Mouse (Mus musculus): ENCODE results near the gene Prnp.

The Prnp gene

DNA sequence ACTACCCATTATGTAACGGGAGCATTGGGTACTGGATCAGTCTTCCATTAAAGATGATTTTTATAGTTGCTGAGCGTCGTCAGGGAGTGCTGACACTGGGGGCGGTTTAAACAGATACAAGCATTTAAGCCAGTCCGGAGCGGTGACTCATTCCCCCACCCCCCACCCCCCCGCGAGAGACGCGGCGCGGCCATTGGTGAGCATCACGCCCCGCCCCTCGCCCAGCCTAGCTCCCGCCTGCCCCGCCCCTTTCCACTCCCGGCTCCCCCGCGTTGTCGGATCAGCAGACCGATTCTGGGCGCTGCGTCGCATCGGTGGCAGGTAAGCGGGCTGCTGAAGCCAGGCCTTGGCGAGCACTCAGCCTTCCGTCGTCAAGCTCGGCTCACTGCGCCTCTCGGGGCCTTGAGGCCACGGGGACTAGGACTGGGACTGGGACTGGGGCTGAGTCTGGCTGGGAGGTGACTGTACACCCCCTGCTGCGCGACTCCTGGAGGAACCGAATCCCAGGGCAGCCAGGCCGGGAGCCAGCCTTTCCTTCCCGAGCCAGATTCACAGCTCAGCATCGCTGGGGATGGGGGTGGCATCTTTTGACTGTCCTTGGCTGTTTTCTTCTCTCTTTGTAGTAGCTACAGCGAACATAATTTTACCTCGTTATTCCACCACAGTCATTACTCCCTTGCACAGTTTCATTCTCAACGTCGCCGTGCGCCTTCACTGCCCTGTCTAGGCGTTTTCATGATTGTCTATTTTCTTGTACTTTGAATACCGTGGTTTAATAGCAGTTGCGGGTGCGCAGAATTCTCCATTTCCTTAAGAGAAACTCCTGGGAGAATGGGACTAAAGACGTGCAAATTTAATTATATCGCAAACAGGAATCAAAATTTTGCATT is at the start of gene Prnp, which contains the start of gene Prn:
Gene Prnp, plus strand, starts transcription at position 246 of the 890 bp plus-strand sequence.
Gene Prn, plus strand, starts transcription at position 275 of the 890 bp plus-strand sequence.
- in situ Hi-C loops (cut with MboI, MseI), result no loop called here

DNA sequence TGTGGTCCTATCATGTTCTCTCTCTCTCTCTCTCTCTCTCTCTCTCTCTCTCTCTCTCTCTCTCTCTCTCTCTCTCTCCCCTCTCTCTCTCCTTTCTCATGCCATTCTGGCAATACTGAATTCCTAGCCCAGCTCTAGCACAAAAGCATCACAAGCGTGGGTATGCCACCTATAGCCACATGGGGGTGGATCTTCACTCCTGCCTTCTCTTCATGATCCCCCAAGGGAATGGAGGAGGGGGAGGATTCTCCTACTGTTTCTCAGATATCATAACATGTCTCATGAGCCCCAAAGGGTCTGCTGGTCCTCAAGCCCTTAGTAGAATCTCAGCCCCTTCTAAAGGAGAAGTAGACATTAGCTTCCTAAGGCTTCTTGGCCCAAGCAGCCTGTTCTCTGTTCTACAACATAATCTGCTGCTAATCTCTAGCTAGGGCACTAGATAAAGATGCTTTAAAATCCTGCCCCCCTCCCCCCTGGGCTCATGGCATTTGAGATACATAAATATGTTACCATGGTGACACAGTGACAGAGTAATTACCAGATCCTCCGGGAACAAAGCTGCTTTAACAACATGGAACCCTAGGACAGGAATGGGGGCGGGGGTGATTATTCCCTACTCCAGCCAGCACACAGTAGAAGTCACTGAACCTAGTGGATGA is 47.0 kb upstream of the Prnp start:
- in situ Hi-C loops (cut with MboI, MseI), result no loop called here

DNA sequence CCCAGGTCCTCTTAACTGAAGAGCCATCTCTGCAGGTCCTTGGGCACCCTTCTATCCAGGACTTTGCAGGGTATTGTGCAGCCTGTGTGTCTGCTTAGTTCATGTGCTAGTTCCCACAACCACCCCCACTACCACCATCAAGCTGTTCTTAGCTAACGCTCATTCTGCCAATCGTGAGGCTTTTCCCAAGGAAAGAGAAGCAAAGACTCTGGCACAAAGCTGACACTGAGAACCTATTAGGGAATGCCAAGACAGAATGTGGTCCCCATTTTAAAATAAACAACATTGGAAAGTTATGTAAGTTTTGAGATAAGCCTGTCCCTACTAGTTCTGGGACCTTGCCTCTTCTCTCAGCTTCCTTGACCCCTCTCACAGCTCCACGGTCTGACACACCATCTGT is 46.3 kb upstream of the Prnp start:
- in situ Hi-C loops (cut with MboI, MseI), result no loop called here

DNA sequence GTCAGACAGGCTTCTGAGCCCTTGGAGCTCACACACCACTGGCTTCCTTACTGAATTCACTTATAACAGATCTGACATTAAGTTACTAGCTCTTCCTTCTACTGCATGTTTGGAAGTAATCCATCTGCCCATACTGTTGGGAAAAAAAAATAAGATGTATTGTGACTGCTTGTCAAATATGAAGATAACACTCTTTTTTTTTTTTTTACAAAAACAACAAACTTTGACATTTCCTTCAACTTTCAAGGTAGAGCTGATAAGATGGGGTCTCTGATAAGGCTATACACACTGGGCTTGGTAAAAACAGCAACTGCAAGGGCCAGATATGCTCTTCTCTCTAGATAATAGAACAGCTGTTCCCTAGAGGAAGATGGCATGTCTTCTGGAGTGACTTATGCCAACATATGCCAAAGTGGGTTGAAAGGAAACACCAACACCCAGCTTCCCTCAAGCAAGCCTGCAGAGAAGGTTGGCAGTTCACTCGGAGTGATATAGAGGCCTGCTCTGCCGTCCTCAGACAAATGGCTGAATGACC is 45.4 kb upstream of the Prnp start:
- in situ Hi-C loops (cut with MboI, MseI), result no loop called here

DNA sequence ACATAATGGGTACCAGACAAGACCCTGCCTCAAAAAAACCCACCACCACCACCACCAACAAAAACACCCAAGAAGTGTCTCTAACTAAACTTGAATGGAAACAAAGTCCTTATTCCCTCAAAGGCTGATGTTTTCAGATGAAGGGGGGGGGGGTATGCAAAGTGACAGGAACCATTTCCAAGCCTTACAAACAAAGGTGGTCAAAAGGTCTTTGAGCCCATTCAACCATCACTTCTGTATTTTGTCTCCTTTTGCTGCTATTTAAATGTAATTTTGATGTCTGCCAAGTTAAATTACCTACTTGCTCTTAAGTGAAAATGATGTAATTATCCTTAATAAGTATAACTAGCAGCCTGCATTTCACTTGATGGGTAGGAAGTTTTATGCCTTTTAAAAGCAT is 43.1 kb upstream of the Prnp start:
- in situ Hi-C loops (cut with MboI, MseI), result no loop called here

DNA sequence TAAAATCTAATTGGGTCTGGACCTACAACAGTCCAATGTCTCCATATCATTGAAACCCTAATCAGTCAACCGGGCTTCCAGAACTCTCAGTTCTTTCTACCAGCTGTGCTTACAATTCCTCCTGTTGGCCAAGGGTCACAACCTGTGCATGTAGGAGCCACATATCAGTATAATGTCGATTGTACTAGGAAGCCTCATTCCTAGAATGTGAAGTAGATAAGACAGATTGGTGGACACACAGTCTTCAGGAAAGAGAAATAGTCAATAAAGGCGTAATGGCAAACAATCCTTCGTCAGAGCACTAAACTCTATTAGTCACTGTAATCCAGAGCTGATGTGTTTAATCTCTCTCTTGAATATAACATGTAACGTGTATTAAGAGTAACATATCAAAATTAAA is 40.7 kb upstream of the Prnp start:
- in situ Hi-C loops (cut with MboI, MseI), result no loop called here

DNA sequence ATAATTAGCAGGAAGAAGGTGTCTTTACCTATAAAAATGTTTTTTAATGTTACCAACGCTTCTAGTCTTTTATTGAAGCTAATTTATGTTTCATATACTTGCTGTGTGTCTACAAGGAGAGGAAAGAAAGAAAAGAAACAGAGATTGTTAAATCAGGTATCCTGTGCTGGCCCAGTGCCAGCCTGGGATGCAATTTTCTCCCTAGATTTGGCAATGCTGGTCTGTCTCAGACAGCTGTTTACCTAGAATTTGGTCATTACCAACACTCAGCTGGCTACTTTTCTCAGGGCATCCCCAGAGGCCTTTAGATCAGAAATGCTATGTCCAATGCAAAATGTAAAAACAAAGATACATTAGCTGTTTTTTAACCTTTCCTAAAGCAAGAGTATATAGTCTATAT is 36.4 kb upstream of the Prnp start:
- in situ Hi-C loops (cut with MboI, MseI), result no loop called here

DNA sequence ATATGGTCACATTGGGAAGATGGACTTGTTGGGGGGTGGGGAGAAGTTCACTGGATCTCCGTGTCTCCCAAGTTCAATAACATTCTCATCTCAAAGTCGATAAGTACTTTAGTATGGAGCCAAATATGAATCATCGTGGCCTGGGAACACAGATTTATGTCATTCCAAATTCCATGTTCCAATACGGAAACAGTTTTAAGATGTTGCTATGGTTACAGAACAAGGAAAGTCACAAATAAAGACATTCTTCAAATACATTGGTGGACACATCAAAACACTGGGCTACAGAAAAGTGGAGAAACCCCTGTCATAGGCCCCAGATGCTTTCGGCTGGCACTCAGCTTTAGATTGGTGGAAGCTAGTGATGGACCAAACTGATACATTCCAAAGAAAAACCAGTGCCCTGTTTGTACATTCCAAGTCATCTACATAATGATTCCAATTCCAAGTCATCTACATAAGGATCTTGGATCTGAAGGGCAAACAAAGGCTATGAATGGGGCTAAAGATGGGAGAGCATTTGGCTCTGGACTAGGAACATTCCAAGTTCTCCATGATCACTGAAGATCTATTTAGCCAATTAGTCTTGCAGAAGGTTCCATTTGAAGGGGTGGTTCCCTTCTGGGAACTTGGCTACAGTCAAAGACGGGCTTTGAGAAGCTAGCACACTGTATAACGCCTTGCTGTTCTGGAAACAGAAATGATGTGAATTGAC is 33.0 kb upstream of the Prnp start:
- in situ Hi-C loops (cut with MboI, MseI), result no loop called here

DNA sequence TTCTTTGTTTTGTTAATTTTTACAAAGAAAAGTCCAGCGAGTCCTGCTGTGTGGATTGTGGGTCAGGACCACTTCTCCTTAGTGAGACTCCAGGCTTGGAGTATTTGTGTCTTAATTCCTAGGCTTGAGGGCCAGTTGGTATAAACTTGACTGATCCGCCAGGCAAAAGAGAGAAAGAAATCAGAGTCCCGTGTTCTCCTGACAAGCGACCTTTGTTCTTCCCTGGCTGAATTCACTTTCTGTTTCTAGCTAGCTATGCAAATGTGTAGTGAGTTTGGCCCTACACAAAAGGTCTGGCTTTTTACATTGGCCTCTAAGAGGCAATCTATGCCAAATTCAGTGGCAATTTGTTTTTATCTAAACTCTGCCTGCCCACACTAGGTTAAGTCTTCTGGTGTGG is 28.0 kb upstream of the Prnp start:
- in situ Hi-C loops (cut with MboI, MseI), result no loop called here

DNA sequence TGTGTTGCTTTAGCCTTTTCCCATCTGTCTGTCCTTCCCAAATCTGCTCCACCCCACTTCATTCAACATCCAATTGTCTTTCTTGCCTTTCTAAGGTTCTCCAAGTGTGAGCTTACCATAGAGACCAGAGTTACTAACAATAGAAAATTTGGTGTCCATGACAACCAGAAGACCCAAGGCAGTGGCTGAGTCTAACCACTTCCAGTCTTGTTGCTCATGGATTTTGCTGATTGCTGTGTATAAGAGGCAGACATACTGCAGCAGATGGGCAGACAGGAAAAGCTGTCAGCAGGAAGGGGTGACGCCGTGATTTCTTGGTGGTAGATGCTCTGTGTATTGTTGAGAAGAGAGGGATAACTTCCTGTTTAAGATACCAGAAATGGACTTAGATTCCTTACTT is 26.6 kb upstream of the Prnp start:
- in situ Hi-C loops (cut with MboI, MseI), result no loop called here

DNA sequence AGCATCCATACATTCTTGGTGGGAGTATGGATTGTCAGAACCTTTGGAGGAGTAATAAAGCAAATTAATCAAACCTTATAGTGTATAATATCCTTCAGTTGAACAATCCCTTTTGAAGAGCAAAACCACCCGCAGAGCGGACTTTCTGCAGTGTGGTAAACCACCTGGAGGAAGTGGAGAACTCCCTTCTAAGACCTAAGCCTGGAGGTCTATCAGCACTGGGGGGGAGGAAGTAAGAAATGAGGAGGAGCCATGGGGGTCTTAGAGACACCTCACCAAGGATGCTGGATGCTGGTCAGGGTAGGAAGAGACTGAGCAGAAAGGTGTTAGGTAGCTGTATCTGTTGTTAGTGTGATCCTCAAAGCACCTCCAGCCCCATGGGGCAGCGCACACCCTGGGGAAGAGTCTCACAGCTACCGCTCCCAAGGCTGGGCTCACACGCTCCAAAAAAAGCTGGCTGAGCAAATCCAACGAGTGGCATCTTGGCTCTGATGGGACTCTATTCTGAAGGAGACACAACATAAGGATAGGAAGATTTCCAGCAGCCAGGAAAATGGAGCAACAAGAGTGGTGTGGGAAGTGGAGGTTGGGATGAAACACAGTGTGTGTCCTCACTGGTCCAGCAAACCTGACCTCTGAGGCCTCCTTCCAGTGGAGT is 23.1 kb upstream of the Prnp start:
- in situ Hi-C loops (cut with MboI, MseI), result no loop called here

DNA sequence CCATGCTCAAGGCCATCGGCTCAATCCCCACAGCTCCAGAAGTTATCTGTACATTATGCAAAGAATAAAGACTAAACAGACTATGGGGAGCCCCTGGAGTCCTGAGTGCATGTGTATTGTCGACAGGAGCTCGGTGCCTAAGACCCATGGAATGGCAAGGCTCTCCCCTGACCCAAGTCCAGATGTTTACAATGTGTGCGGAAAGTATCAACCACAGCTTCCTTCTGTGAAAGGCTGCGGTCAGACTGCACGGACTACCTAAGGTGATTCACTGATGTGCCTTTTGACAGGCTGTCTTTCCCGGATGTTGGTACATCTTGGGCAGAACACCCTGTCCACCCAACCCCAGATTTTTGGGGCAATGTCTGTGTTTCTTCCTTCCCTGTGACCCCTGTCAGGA is 21.5 kb upstream of the Prnp start:
- in situ Hi-C loops (cut with MboI, MseI), result no loop called here

DNA sequence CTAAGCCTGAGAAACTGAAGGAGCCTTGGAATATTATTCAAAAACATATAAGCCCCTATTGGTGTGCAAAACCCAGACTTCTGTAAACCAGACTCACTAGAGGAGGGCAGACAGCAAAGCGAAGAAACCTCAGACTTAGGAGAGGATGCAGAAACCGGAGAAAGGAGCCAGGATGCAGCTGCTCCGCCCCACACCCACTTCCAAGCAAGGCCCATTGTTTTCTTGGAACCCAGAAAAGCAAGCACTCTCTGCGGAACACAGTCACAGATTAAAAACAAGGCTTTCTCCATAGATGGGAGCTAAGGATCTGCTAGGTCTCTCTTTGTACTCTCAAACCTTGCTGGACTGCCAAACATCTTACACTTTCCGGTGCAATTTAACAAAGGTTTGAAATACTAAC is 17.2 kb upstream of the Prnp start:
- in situ Hi-C loops (cut with MboI, MseI), result no loop called here

DNA sequence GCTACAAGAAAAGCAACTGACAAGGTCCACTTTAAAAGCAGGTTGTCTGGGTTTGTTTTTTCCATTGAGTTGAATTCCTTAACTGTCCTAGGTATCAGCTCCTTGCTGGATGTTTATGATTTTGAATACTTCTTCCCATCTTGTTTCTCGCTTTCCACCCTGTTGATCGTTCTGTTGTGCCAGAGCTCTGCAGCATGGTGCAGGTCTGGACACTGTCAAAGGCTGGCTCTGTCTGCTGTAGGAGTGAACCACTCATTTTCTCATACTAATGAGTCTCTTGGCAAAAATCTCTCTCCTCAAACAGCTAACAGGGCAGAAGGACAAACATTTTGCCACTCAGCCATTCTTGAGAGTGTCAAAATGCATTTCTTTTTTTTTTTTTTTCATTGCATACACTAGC is 14.6 kb upstream of the Prnp start:
- in situ Hi-C loops (cut with MboI, MseI), result no loop called here

DNA sequence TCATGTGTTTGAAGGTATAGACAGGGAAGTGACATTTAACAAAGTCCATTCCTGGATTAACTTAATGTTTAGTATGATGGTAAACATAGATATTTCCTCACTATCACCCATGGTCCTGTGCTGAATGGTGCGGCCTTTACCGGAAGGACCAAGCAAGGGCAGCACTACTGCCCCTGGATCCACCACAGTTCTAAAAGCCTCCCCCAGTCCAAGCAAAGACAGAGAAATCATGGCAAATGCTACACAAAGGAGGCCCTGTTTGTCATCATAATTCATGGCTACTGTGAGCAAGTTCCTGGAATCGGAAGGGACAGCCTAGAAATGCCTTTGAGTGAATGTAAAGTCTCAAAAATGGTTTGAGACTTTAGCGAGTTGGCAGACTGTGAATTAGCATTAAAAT is 13.7 kb upstream of the Prnp start:
- in situ Hi-C loops (cut with MboI, MseI), result no loop called here

DNA sequence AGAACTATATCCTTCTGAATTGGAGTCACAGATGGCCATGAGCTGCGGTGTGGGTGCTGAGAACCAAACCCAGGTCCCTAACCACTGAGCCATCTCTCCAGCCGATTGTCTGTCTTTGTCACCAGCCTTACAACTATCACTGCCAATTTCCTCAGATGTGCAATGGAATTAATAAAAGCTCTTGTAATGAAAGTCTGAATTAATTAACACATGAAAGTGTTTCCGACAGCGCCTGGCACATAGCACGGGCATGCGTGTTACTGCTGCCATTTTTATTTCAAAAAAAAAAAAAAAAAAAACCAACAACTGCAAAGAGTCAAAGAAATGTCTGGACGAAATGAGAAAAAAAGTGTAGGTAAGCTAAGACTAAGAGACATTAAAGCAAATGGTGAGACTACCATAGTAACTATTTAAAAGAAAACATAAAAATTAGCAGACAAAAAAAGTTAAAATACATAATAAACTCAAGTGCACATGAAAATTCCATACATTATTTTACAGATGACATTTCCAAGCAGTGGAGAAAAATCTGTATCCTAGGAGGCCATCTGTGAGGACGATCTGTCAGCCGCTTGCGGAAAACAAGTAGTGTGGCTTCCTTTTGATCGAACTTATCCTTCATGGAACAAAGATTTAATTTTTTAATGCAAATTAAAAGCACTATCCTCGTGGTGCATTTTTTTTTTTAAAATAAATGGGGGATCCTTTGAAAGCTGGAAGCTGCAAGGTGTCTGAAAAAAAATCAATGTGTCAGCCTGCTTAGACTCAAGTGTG is 12.2 kb upstream of the Prnp start:
- in situ Hi-C loops (cut with MboI, MseI), result no loop called here

DNA sequence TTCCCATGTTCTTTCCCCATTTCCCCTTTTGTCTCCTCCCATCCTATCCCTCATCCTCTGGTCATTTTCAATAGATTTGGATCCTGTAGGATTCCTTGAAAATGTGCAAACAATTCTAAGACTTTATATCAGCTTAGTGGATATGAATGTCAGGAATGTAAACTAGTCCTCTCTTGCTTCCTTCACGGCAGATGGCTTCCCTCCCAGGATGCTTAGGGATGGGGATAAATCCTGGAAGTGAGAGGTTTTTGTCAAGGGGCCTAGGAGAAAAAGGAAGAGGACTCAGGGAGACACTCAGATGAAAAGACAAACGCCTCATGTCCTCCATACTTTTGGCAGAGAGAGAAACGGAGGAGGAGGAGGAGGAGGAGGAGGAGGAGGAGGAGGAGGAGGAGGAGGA is 7.3 kb upstream of the Prnp start:
- in situ Hi-C loops (cut with MboI, MseI), result loop anchor here (5.0 kb wide), 2 partner anchors 50 to 55 kb away; partner anchors contain the start of gene Prnd

DNA sequence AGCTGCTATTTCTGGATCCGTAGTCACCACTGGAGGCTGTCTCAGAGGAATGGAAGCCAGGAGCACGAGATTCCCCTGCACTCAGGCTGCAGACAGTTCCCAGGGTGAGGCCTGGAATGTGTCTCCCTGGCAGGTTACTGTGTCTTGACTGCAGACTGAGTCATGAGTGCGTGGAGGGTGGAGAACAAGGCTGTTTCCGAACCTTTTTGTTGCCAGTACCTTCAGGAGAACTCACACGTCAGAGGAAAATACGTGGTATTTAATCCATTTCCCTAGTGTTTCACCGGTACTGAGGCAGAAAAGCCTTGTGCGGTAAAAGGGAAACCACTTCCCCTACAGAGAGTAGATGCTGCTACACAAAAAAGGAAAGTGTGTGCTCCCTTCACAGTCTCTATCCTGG is 6.9 kb upstream of the Prnp start:
- in situ Hi-C loops (cut with MboI, MseI), result loop anchor here (5.0 kb wide), 2 partner anchors 49 to 56 kb away; partner anchors contain the start of gene Prnd

DNA sequence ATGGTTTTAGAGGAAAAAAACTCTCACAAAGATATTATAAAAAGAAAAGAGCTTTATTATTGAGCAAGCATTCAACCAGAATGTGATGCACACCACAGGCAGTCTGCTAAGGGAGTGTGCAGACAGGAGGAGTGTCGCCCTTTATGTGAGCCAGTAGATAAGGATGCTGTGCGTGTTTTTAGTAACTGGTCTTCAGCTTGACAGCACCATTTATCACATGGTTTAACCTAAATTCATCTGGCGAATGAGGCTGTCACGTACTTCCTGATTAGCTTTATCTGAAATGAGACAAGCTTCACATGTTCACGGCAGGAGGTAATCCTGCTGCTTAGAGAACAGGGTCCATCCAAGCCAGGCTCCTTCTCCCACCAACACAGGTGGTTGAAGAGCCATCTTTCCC is 4.7 kb upstream of the Prnp start:
- in situ Hi-C loops (cut with MboI, MseI), result no loop called here

DNA sequence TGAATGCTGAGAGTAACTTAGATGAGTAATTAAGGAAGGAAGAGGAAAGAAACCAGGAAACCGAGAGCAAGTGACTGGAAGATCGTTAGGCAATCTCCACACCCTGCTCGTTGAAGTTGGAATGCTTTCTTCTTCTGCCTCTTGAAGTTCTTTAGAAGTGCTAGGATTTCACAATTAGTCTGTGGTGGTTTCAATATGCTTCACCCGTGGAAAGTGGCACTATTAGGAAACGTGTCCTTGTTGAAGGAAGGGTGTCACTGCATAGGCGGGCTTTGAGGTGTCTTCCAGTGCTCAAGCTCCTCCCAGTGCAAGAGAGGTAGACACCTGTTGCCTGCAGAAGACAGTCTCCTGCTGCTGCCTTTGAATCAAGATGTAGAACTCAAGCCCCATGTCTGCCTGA is 4.0 kb upstream of the Prnp start:
- in situ Hi-C loops (cut with MboI, MseI), result no loop called here

DNA sequence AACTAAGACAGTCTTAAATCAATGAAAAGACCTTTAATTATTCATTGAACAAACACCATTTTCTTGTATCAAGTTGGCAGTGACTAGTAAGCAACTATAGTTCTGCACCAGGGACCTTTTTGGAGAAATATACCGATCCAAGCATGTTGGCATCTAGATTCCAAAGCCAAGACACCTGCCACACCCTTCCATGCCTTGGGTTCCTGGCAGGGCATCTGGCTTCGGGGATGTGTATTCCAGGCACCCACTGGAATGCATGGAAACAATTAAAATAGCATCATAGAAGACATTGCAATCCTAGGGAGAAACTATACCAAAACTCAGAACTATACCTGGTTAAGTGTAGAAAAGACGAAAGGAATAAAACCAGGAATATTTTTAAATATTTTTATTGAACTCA is 3.5 kb upstream of the Prnp start:
- in situ Hi-C loops (cut with MboI, MseI), result no loop called here
